Mouse (Mus musculus) neural tube, embryonic 11.5 days (tissue): ENCODE data around the gene Osgepl1. TPM values are rescaled to one million over a fixed set of nuclear protein-coding genes. Genes with fewer than 3 reads are reported as not detected.

Source experiments
- ATAC-seq: fragments of 200-750 bp; cut with Nextera tagmentation; 2 replicates; pipeline ENCODE4 v1.8.0; 2017; ENCODE audit warnings: moderate number of reproducible peaks, mild to moderate bottlenecking, moderate TSS enrichment, moderate library complexity; ENCODE audit not compliant: insufficient read depth, low FRiP score, low TSS enrichment
- DNase-seq: peaks from one replicate; pipeline ENCODE4 v3.0.0-alpha.2; 2015; ENCODE audit warnings: low spot score
- H3K27ac ChIP-seq: fragments of 300-500 bp; sonication (generic); 2 replicates; pipeline ENCODE4 v1.5.1; 2014; ENCODE audit warnings: low read depth, mild to moderate bottlenecking, low read length
- H3K27me3 ChIP-seq: fragments of 300-500 bp; sonication (generic); 2 replicates; pipeline ENCODE4 v1.6.1; 2014; ENCODE audit warnings: mild to moderate bottlenecking, low read length, mixed read lengths; ENCODE audit not compliant: control insufficient read depth, insufficient read depth
- H3K36me3 ChIP-seq: fragments of 300-500 bp; sonication (generic); 2 replicates; pipeline ENCODE4 v1.6.1; 2014; ENCODE audit warnings: mild to moderate bottlenecking, low read length, moderate library complexity, mixed read lengths; ENCODE audit not compliant: control insufficient read depth, insufficient read depth
- H3K4me1 ChIP-seq: fragments of 300-500 bp; sonication (generic); 2 replicates; pipeline ENCODE4 v1.6.1; 2014; ENCODE audit warnings: low read length, mixed read lengths; ENCODE audit not compliant: control insufficient read depth, insufficient read depth
- H3K4me2 ChIP-seq: fragments of 300-500 bp; sonication (generic); 2 replicates; pipeline ENCODE4 v1.6.1; 2014; ENCODE audit warnings: low read depth, mild to moderate bottlenecking, moderate library complexity
- H3K4me3 ChIP-seq: fragments of 300-500 bp; sonication (generic); 2 replicates; pipeline ENCODE4 v1.5.1; 2014; ENCODE audit warnings: low read depth, low read length
- H3K9ac ChIP-seq: fragments of 300-500 bp; sonication (generic); 2 replicates; pipeline ENCODE4 v1.6.1; 2014; ENCODE audit warnings: mild to moderate bottlenecking, low read length
- H3K9me3 ChIP-seq: fragments of 300-500 bp; sonication (generic); 2 replicates; pipeline ENCODE4 v1.6.1; 2016; ENCODE audit warnings: low read length; ENCODE audit not compliant: control insufficient read depth
- polyA plus RNA-seq: library from polyadenylated mRNA; unstranded; fragments of >200 nt; fragmentation: Nextera tagmentation; extraction: Ambion mirVana; gene quantifications from 2 replicates; pipeline ENCODE4 v1.2.1, GENCODE M21; 2014

Osgepl1 gene
- polyA plus RNA-seq, 1 experiment from 2014 or later, result 30.1 TPM

DNA sequence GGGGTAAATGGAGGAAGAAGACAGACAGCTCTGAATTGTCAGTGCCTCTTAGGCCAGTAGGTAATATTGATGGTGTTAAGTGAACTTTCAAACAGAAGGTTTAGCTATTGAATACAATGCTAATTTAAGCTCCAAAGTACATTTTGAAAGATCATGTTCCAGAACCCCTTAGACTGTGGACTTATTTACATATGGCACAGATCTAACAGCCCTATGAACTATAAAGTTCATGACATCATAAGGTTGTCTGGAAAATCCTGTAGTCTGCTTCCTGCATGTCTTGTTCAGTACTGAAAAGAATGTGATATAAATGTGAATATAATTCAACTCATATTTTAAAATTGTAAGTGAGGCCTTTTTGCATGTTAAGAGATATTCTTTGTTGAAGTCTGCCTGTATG lies 45.6 kb downstream of the Osgepl1 start:
- H3K9me3 ChIP-seq, result no peaks in the 10 kb centered on the region
- H3K27me3 ChIP-seq, result no peaks in the 10 kb centered on the region
- no peak overlapping the region for H3K9ac ChIP-seq
- H3K4me2 ChIP-seq, result no peak overlapping the region
- no peaks in the 10 kb centered on the region for H3K36me3 ChIP-seq
- H3K27ac ChIP-seq, result no peak overlapping the region
- no peak overlapping the region for H3K4me3 ChIP-seq
- ATAC-seq, result no peak
- no peaks in the 10 kb centered on the region for H3K4me1 ChIP-seq
- no peak for DNase-seq

Other genes with a start within 250 kb of the Osgepl1 start
- not detected in 2 replicates for gene 1700019A02Rik, start 126.0 kb upstream of the Osgepl1 start, polyA plus RNA-seq
- gene Pms1, start 16.6 kb upstream of the Osgepl1 start, polyA plus RNA-seq, result 18.6 and 21.5 TPM in 2 replicates
- 83.7 and 87.4 TPM in 2 replicates for gene Ormdl1, start 16.5 kb upstream of the Osgepl1 start, polyA plus RNA-seq
- gene Gm28778, start 16.5 kb upstream of the Osgepl1 start, polyA plus RNA-seq, result not detected in 2 replicates
- gene Asdurf, start 39.0 kb downstream of the Osgepl1 start, polyA plus RNA-seq, result 3.3 and 17.9 TPM in 2 replicates
- gene Gm28551, start 39.0 kb downstream of the Osgepl1 start, polyA plus RNA-seq, result 0.68 and 0.96 TPM in 2 replicates
- 96.9 and 101 TPM in 2 replicates for gene Asnsd1, start 39.1 kb downstream of the Osgepl1 start, polyA plus RNA-seq